Mouse (Mus musculus): ENCODE data around the gene Trim69. TPM values are rescaled to one million over a fixed set of nuclear protein-coding genes. Genes with fewer than 3 reads are reported as not detected.

The Trim69 gene
- polyA plus RNA-seq (2016; fragmentation: Nextera tagmentation; extraction: Ambion mirVana): 0.10 TPM in 1 of 2 replicates, not detected in the other

DNA sequence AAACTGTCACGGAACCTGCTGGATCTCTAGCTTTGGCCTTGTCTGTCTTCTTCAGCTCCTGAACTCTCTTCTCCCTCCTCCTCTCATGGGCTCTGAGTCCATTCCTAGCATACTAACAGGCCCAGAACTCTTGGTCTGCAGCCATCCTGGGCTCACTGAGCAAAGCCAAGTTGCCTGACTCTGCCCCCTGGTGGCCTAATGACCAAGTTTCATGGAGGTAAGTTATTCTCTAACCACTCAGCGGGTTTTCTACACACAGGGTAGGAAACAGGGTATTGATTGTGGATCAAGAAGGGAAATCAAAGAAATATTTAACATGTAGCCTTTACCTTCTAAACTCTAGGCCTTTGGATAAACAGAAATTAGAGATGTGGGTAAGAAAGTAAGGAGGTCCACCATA is at the start of gene Trim69:
Gene Trim69, plus strand, starts transcription at position 21 of the 400 bp plus-strand sequence.
- Histone ChIP-seq H3K9ac (no peak within 1 kb of the TSS), H3K4me2 (peak within 1 kb of the TSS; percentile 13; the same call in 1 of the 2 replicates), H3K4me3 (no peak within 1 kb of the TSS), H3K27me3 (replicated peaks) (no peaks in the 10 kb centered on the region), H3K4me1 (replicated peaks) (peaks cover 33% of the 10 kb centered on the region), H3K36me3 (no peaks in the 10 kb centered on the region), H3K27ac (ENCODE audit: poor library complexity, severe bottlenecking) (peak within 1 kb of the TSS; percentile 76), H3K9me3 (replicated peaks) (no peaks in the 10 kb centered on the region)
- 43% methylated on average over 2 of the region's 2 CpGs for WGBS
- ATAC-seq (ENCODE audit: insufficient number of reproducible peaks, low FRiP score): peak; percentile 41; the same call in 1 of the 2 replicates

DNA sequence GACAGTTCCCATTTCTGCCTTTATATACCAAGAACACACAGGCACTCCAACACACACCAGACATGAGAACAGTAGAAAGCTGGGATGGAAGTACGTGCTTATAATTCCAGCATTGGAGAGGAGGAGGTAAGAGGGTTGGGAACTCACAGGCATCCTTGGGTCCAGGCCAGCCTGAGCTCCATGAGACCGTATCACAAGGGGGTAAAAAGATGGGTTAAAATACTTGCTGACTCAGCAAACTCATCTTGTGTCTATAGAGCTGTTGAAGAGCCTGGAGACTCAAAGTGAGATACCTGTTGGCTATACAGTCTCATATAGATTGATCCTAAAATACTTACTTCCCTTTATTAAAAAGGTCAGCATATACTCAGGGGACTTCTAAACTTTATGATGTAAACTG is 43.6 kb upstream of the Trim69 start:
- H3K4me1 ChIP-seq (replicated peaks): 0 out of 2 replicates have a peak, but pooled peaks cover 7% of the 10 kb centered on the region
- H3K9me3 ChIP-seq (replicated peaks): no peaks in the 10 kb centered on the region
- no peak overlapping the region for H3K9ac ChIP-seq
- H3K27ac ChIP-seq (ENCODE audit: poor library complexity, severe bottlenecking): no peak overlapping the region
- 0 out of 2 replicates have a peak overlapping the region, but pooled peaks have one; percentile 73 for H3K4me2 ChIP-seq
- no peaks in the 10 kb centered on the region for H3K27me3 ChIP-seq (replicated peaks)
- peaks cover 18% of the 10 kb centered on the region for H3K36me3 ChIP-seq
- WGBS: 83% methylated on average over 2 of the region's 2 CpGs
- no peak for ATAC-seq (ENCODE audit: insufficient number of reproducible peaks, low FRiP score)
- no peak overlapping the region for H3K4me3 ChIP-seq

DNA sequence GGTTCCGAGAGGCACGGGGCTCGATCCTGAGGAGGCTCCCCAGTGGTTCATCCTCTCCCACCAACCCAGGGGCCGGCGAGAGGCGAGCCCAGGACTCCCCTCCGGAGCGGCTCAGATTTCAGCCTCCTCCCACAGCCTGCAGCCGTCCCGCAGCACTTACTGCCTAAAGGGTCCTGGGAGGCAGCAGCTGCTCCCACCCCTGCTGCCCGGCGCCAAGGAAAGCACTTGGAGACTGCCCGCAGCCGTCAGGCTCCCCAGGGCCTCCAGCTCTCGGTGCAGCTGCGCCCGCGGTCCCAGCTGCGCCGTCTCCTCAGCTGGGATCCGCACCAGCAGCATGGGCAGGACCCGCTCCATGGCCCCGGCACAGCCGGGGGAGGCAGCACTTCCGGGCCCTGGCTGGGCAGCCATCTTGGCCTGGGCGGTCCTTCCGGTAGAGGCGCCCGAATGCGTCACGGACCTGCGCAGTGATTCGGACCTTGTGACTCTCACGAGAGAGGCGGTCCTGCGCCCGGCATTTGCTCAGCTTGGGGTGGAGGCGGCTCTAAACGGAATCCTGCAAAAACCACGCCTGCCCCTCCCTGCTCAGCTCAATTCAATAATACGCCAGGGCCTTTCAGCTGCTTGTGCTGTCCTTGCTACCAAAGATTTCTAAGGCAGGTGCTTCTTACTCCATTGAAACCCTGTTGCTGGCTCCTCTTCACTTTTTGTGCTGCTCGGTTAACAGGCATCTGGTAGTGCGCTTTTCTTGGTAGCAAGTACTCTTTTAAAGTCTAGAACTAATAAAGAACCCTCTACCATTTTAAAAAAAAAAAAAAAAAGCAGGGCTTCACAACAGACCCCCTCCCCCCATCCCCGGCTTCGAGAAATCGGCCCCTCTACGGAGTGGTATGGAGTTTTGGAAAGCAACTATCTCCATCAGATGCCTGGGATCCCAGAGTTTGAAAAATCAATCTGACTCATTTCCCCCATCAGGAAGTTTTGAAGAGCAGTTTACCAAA is 42.2 kb upstream of the Trim69 start, which contains the start of gene Spg11:
Gene Spg11, minus strand, starts transcription at position 426 of the 998 bp plus-strand sequence.
- Histone ChIP-seq H3K9ac (peak within 1 kb of the TSS; percentile 90), H3K27me3 (replicated peaks) (no peaks in the 10 kb centered on the region), H3K27ac (ENCODE audit: poor library complexity, severe bottlenecking) (peak within 1 kb of the TSS; percentile 96), H3K4me2 (peak within 1 kb of the TSS; percentile 73), H3K4me1 (replicated peaks) (0 out of 2 replicates have a peak, but pooled peaks cover 7% of the 10 kb centered on the region), H3K9me3 (replicated peaks) (no peaks in the 10 kb centered on the region), H3K4me3 (peak within 1 kb of the TSS; percentile 74), H3K36me3 (peaks cover 13% of the 10 kb centered on the region)
- ATAC-seq (ENCODE audit: insufficient number of reproducible peaks, low FRiP score): peak; percentile 99
- under 1% methylated on average over 47 of the region's 47 CpGs for WGBS

DNA sequence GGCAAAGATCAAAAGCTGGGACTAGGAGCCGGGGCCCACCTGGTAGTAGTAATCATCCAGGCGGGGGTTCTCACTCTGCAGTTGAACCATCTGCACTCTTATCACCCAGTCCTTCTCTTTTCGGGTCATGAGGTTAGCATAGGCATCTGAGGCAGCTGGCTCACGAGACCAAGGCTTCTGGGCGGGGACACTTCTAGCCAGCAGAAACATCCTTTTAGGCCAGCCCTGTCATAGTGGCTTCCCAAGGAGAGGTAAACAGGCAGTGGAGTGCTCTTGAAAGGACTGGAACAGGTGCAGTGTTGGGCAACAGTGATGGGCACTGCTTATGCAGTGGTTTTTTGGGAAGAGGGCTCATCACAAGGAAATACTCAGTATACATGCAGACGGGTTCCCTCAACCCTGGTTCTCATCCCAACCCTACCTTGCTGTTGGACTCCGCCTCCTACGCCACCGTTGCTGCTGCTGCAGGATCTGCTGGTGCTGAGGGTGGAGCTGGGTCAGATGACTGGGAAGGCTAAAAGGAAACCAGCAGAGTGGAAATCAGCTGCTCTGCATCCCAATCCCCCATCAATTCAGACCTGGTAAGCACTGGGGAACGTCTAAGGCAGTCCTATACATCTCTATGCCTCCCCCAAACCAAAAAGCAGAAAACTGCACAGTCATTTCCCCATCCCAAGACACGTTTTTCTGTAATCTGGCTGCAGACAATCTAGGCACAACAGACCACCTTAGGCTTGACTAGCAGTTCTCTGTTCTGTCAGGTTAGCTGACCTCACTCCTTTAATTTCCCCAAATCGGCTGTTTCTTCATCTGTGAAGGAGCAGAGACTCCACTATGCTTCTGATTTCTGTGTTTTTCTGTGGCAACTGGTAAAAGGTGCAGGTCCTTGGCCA is 34.6 kb upstream of the Trim69 start:
- H3K4me3 ChIP-seq: no peak overlapping the region
- no peak overlapping the region for H3K9ac ChIP-seq
- 38% methylated on average over 12 of the region's 12 CpGs for WGBS
- peaks cover 13% of the 10 kb centered on the region for H3K4me1 ChIP-seq (replicated peaks)
- no peaks in the 10 kb centered on the region for H3K9me3 ChIP-seq (replicated peaks)
- no peak overlapping the region for H3K27ac ChIP-seq (ENCODE audit: poor library complexity, severe bottlenecking)
- no peaks in the 10 kb centered on the region for H3K36me3 ChIP-seq
- no peak overlapping the region for H3K4me2 ChIP-seq
- 0 out of 2 replicates have a peak, but pooled peaks have one; percentile 31 for ATAC-seq (ENCODE audit: insufficient number of reproducible peaks, low FRiP score)
- H3K27me3 ChIP-seq (replicated peaks): no peaks in the 10 kb centered on the region

DNA sequence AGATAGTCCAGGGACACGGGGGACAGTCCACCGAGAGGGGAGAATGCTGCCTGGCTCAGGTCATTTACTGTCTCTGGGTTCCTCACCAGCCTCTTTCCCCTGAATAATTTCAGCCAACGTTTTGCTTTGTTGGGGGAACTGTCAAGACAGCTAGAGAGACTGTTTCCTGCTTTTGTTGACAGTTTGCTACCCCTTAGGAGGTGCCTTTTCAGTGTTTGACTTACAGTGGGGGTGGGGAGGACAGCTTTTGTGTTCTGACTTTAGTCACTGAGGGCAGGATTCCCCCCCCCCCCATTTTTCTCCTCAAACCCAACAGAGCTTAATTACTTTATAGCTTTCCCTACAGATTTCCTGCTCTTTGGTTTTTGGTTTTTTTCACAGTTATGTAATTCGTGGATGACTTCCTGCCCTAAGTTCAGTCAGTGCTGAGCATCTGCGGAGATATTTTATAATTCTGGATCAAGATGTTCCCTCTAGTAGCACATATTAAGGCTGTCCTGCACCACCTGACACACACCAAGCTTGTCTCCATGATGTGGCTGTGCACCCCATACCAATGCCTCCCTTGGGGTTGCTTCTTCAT is 33.6 kb upstream of the Trim69 start:
- Histone ChIP-seq H3K4me2 (no peak overlapping the region), H3K9ac (no peak overlapping the region), H3K4me1 (replicated peaks) (peaks cover 13% of the 10 kb centered on the region), H3K27ac (ENCODE audit: poor library complexity, severe bottlenecking) (no peak overlapping the region), H3K4me3 (no peak overlapping the region), H3K27me3 (replicated peaks) (no peaks in the 10 kb centered on the region), H3K9me3 (replicated peaks) (no peaks in the 10 kb centered on the region), H3K36me3 (no peaks in the 10 kb centered on the region)
- WGBS: 53% methylated on average over 5 of the region's 5 CpGs
- no peak for ATAC-seq (ENCODE audit: insufficient number of reproducible peaks, low FRiP score)

DNA sequence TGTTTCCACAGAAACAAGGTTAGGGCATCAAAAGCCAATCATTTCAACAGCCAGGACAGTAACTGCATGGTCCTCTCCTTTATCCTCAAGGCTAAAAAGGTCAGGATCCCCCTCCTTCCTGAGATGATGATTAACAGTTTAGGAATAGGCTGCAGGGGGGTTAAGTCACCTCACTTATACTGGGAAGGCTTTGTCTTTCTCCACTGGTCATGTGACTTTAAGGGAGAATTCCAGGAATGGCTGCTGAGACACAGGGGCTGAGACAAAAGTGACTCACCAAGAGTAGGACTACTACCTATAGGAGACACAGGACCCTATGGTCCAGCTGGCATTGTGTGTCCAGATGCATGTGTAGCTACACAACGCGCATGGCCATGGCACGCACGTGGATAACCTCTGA is 32.9 kb upstream of the Trim69 start:
- Histone ChIP-seq H3K9me3 (replicated peaks) (no peaks in the 10 kb centered on the region), H3K27ac (ENCODE audit: poor library complexity, severe bottlenecking) (no peak overlapping the region)
- 94% methylated on average over 4 of the region's 4 CpGs for WGBS

DNA sequence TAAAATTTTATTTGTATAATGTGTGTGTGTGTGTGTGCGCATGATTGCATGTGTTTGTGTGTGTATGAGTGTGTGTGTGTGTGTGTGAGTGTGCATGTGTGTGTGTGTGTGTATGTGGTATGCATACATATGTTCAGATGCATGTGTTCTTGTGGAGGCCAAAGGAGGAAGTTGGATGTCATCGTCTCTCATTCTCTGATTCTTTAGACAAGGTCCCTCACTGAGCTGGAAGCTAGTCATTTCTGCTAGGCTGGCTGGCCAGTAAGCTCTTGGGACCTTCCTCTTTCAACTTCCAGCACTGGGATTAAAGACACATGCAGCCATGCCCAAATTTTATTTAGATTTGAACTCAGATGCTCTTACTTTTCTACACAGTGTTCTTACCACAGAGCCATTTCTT is 28.4 kb upstream of the Trim69 start:
- Histone ChIP-seq H3K4me3 (no peak overlapping the region), H3K27ac (ENCODE audit: poor library complexity, severe bottlenecking) (no peak overlapping the region), H3K9me3 (replicated peaks) (no peaks in the 10 kb centered on the region; the same call in 1 of the 2 replicates), H3K9ac (no peak overlapping the region), H3K27me3 (replicated peaks) (no peaks in the 10 kb centered on the region), H3K36me3 (no peaks in the 10 kb centered on the region), H3K4me2 (no peak overlapping the region), H3K4me1 (replicated peaks) (no peaks in the 10 kb centered on the region)
- no peak for ATAC-seq (ENCODE audit: insufficient number of reproducible peaks, low FRiP score)
- WGBS: 75% methylated on average over 2 of the region's 2 CpGs

More for the DNA sequence above, 32.9 kb upstream of the Trim69 start:
- H3K9ac ChIP-seq: no peak overlapping the region
- H3K4me2 ChIP-seq: no peak overlapping the region
- H3K4me3 ChIP-seq: no peak overlapping the region
- H3K27me3 ChIP-seq (replicated peaks): no peaks in the 10 kb centered on the region
- ATAC-seq (ENCODE audit: insufficient number of reproducible peaks, low FRiP score): no peak
- H3K4me1 ChIP-seq (replicated peaks): peaks cover 13% of the 10 kb centered on the region
- H3K36me3 ChIP-seq: no peaks in the 10 kb centered on the region

DNA sequence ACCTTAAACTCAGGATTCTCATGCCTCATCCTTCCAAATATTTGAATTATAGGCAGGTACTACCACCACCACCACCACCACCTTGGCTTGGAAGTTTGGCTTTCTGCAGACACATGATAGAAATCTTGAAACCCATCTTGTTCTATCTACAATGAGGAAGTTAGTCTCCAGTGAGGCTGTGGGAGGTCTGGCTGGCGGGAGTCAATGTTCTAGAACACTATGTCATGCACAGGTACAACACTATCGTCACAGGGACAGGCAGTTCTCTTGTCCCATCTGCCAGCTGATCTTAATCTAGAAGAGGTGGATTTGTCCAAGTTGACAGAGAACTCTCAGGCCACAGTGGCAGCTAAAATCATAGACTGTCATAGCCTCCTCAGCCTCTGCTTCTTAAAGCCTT is 27.9 kb upstream of the Trim69 start:
- ATAC-seq (ENCODE audit: insufficient number of reproducible peaks, low FRiP score): no peak
- no peaks in the 10 kb centered on the region for H3K4me1 ChIP-seq (replicated peaks)
- no peak overlapping the region for H3K4me2 ChIP-seq
- no peaks in the 10 kb centered on the region; the same call in 1 of the 2 replicates for H3K9me3 ChIP-seq (replicated peaks)
- no peak overlapping the region for H3K27ac ChIP-seq (ENCODE audit: poor library complexity, severe bottlenecking)
- H3K36me3 ChIP-seq: no peaks in the 10 kb centered on the region
- no peak overlapping the region for H3K4me3 ChIP-seq
- H3K27me3 ChIP-seq (replicated peaks): no peaks in the 10 kb centered on the region
- H3K9ac ChIP-seq: no peak overlapping the region
- WGBS: 77% methylated on average over 2 of the region's 2 CpGs

DNA sequence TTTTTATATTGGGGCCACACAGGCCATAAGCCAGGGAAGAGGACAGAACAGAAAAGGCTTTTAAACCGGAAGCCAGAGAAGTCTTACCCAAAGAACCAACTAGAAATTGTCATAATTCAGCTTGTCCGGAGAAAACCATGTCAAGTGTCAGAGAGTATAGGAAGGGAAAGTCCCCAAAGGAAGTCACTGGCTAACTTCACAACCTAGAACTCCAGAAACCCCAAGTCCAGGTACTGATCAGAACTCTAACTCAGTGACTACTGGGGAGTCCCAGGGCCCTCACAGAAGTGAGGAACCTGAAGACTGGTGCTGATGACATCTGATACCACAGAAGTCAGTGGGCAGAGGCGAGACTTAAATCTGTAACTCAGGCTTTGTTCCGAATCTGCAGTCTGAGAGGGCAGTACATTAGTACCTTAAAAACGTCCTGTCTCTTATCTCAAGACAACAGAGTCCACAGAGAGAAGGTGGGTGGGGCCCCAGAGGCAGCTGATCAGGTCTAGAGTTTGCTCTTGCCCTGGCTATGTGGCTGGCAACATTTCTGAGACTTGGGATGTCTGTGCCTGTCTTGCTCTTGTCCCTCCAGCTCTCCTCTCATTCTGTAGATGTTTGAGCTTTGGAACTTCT is 22.5 kb upstream of the Trim69 start:
- 44% methylated on average over 5 of the region's 5 CpGs for WGBS
- Histone ChIP-seq H3K27ac (ENCODE audit: poor library complexity, severe bottlenecking) (no peak overlapping the region), H3K4me1 (replicated peaks) (no peaks in the 10 kb centered on the region), H3K36me3 (no peaks in the 10 kb centered on the region), H3K4me3 (no peak overlapping the region), H3K9ac (no peak overlapping the region), H3K27me3 (replicated peaks) (no peaks in the 10 kb centered on the region), H3K4me2 (no peak overlapping the region), H3K9me3 (replicated peaks) (no peaks in the 10 kb centered on the region; the same call in 1 of the 2 replicates)
- peak; percentile 90 for ATAC-seq (ENCODE audit: insufficient number of reproducible peaks, low FRiP score)

DNA sequence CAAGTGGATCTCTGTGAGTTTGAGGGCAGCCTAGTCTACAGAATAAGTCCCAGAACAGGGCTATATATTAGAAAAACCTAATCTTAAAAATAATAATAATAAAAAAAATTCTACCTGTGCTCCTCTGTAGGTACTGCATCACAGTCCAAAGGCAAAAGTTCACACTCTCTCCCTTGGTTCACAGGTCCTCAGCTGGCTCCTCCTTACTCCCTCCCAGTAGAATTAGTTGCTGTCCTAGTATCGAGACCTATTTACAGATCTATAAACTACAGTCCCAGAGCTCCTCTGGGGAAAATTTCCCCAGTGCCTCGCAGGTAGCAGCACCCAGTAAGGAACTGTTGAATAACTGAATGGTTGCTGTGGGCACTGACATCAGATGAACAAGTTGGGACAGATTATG is 19.7 kb upstream of the Trim69 start:
- H3K4me3 ChIP-seq: no peak overlapping the region
- 69% methylated on average over 2 of the region's 2 CpGs for WGBS
- no peak overlapping the region for H3K27ac ChIP-seq (ENCODE audit: poor library complexity, severe bottlenecking)
- no peaks in the 10 kb centered on the region for H3K4me1 ChIP-seq (replicated peaks)
- no peak overlapping the region for H3K9ac ChIP-seq
- no peaks in the 10 kb centered on the region for H3K36me3 ChIP-seq
- no peaks in the 10 kb centered on the region; the same call in 1 of the 2 replicates for H3K9me3 ChIP-seq (replicated peaks)
- no peak overlapping the region for H3K4me2 ChIP-seq
- ATAC-seq (ENCODE audit: insufficient number of reproducible peaks, low FRiP score): no peak
- no peaks in the 10 kb centered on the region for H3K27me3 ChIP-seq (replicated peaks)

Data from heart, embryonic 12.5 days (tissue).